Mouse (Mus musculus) G1E (cell line): ENCODE measurements around the gene Lcor.

Experiments used
- CTCF ChIP-seq: IDR thresholded peaks from 2 replicates; pipeline ENCODE4 v1.5.1; 2012; ENCODE audit warnings: low read depth, low read length, inconsistent platforms, mixed read lengths
- GATA1 ChIP-seq: IDR thresholded peaks from 2 replicates; pipeline ENCODE4 v1.6.1; 2012; ENCODE audit warnings: borderline replicate concordance, low read length, inconsistent platforms, mixed read lengths
- GATA2 ChIP-seq: IDR thresholded peaks from 2 replicates; pipeline ENCODE4 v1.6.1; 2012; ENCODE audit warnings: low read depth, low read length, inconsistent platforms, borderline replicate concordance
- TAL1 ChIP-seq: conservative IDR thresholded peaks from 2 replicates; pipeline ENCODE4 v1.6.1; 2012; ENCODE audit warnings: low read depth, low read length, inconsistent platforms, mixed read lengths

DNA sequence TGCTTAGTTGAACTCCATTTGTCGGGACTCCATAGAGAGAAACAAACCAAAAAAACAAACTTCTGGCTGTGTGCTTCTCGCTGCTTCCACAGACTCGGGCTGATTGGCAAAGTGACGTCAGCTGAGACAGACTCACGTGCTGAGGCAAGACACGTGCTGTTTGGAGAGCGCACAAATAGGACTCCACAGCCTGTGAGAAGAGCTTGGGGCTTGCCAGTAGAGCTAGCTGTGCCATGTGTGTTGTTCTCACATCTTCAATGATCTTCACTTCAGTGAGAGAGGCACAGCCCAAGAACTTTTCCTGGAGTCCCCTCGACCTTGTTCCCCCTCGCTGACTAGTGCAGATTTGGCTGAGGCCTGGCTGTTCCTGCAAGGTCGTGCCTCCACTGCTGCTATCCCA lies 47.1 kb upstream of the Lcor start:
- TF ChIP-seq CTCF: no peak
- no peak for TF ChIP-seq GATA2
- TF ChIP-seq TAL1: no peak
- no peak for TF ChIP-seq GATA1
